Mouse (Mus musculus): ENCODE data around the gene Gm20604. TPM values are rescaled to one million over a fixed set of nuclear protein-coding genes. Genes with fewer than 3 reads are reported as not detected.
A peak's percentile ranks its signal among the peaks of the same experiment; 100 is the strongest.

Gene Gm20604
- polyA plus RNA-seq, 1 experiment from 2014 or later = 30.5 TPM

DNA sequence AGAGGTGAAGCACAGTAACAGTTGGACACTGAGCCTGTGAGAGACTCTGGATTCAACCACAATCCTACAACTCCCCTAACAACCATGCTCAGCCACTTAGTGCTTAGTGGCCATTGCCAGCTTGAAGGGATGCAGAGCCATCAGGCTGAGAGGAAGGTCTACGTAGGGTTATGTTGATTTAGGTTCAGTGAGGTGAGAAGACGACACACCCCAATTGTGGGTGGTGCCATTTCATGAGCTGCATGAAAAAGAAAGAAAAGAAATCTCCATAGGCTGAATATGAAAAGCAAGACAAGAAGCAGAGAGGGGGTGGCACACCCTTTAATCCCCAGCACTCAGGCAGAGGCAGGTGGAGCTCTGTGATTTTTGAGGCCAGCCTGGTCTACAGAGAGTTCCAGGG, 44.4 kb downstream of the Gm20604 start:
- H3K9ac ChIP-seq = no peak overlapping the region
- ATAC-seq (ENCODE audit: low FRiP score, low read depth) = no peak
- H3K4me1 ChIP-seq = no peaks in the 10 kb centered on the region
- no peak overlapping the region for H3K4me3 ChIP-seq
- no peaks in the 10 kb centered on the region for H3K9me3 ChIP-seq
- H3K4me2 ChIP-seq (replicated peaks) = no peak overlapping the region
- H3K36me3 ChIP-seq = no peaks in the 10 kb centered on the region
- no peak overlapping the region for H3K27ac ChIP-seq
- WGBS = 68% methylated on average over 2 of the region's 2 CpGs
- no peaks in the 10 kb centered on the region for H3K27me3 ChIP-seq (replicated peaks)

DNA sequence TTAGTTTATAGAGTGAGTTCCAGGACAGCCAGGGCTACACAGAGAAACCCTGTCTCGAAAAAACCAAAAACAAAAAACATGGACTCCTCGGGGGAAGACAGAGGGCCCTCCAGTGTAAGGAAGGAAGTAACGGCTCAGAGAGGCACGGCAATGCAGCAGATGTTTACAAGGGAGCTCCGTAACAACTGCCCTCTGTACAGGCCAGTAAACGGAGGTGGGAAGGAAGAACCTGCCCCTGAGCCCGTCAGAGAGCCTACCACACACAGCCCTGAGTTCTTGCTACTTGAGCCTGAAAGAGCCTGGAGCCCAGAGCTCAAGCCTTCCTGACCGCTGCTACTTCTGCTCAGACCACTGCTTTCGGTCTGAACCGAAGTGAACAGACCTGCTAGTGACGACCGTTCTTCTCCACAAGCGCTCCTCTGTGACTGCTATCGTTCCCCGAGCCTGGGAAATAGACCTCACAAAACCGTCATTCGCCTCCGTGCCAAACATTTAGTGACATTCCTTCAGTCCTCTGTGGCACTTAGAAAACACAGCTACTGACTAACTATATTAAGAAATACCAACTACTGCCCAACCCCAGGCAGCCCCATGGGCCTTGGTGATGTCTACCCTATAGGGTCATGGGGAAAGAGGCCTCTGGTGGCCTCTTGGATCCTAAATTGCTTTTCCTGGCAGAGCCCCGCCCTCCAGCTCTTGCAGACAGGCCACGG, 45.2 kb downstream of the Gm20604 start:
- Histone ChIP-seq H3K9ac (no peak overlapping the region), H3K4me1 (no peaks in the 10 kb centered on the region), H3K4me2 (replicated peaks) (no peak overlapping the region), H3K36me3 (no peaks in the 10 kb centered on the region), H3K27ac (no peak overlapping the region), H3K4me3 (no peak overlapping the region), H3K9me3 (no peaks in the 10 kb centered on the region), H3K27me3 (replicated peaks) (no peaks in the 10 kb centered on the region)
- no peak for ATAC-seq (ENCODE audit: low FRiP score, low read depth)
- 74% methylated on average over 20 of the region's 20 CpGs for WGBS

DNA sequence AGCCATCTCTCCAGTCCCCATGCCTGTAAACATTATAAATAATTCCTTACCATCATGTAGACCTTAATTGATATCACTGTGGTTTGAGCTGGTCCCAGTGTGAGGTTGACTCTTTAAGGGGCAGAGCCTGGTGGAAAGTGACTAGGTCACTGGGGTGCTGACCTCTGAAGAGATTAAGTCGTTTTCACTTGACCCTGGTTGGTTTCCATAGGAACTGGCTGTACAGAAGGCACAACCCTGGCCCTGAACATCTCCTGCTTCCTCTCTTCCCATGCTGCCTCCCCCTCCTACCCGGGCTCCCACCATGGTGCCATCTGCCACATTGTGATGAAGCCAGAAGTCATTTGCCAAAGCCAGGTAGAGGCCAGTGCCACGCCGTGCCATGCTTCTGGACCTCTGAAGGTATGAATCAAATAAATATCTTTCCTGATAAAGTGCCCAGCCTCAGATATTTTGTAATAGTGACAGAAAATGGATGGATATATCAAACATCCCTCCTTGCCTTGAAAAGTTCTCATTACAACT, 47.6 kb downstream of the Gm20604 start:
- no peaks in the 10 kb centered on the region for H3K27me3 ChIP-seq (replicated peaks)
- 64% methylated on average over 4 of the region's 4 CpGs for WGBS

DNA sequence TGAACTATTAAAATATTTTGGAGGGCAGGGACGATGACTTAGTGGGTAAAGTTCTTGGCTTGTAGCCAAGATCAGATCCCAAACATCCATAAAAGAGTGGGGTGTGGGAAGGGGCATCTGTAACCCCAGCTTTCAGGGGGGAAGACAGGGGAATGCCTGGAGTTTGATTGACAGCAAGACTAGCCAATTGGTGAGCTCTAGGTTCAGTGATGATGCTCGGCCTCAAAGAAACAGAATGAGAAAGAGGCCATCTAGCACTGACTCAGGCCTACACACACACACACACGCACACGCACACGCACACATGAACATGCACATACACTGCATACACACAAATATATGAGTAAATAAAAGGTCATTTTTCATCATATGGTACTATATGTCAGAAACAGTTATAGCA, 48.6 kb downstream of the Gm20604 start:
- Histone ChIP-seq H3K27ac (no peak overlapping the region), H3K9ac (no peak overlapping the region), H3K4me2 (replicated peaks) (no peak overlapping the region), H3K4me1 (peaks cover 4% of the 10 kb centered on the region), H3K9me3 (no peaks in the 10 kb centered on the region), H3K4me3 (no peak overlapping the region), H3K27me3 (replicated peaks) (no peaks in the 10 kb centered on the region), H3K36me3 (no peaks in the 10 kb centered on the region)
- ATAC-seq (ENCODE audit: low FRiP score, low read depth) = no peak
- 92% methylated on average over 5 of the region's 5 CpGs for whole genome bisulfite sequencing

More for the DNA sequence above, 47.6 kb downstream of the Gm20604 start:
- no peak overlapping the region for H3K4me3 ChIP-seq
- H3K4me1 ChIP-seq = no peaks in the 10 kb centered on the region
- H3K9me3 ChIP-seq = no peaks in the 10 kb centered on the region
- no peak overlapping the region for H3K27ac ChIP-seq
- no peaks in the 10 kb centered on the region for H3K36me3 ChIP-seq
- ATAC-seq (ENCODE audit: low FRiP score, low read depth) = no peak
- no peak overlapping the region for H3K4me2 ChIP-seq (replicated peaks)
- H3K9ac ChIP-seq = no peak overlapping the region

DNA sequence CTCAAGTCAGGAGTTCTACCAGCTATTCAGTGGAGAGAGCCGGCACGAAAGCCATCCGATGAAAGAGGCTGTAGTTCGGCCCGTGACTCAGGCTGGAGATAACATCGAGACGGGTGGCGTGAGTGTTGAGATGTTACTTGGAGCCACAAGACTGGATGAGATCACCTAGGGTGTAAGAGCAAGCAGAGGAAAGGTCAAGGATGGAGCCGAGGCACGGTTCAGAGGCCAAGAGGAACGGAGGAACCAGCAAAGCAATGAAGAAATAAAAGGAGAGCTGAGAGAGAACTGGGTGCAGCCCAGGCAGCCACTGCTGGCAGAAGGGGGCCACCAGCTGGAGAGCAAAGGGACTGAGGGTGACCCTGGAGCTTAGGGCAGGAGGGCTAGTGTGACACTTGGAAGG, 50.3 kb downstream of the Gm20604 start:
- no peak for ATAC-seq (ENCODE audit: low FRiP score, low read depth)
- 84% methylated on average over 11 of the region's 11 CpGs for WGBS
- no peak overlapping the region for H3K4me3 ChIP-seq
- H3K9ac ChIP-seq = no peak overlapping the region
- no peaks in the 10 kb centered on the region for H3K27me3 ChIP-seq (replicated peaks)
- H3K36me3 ChIP-seq = no peaks in the 10 kb centered on the region
- H3K4me2 ChIP-seq (replicated peaks) = no peak overlapping the region
- no peaks in the 10 kb centered on the region for H3K9me3 ChIP-seq
- no peak overlapping the region for H3K27ac ChIP-seq
- peaks cover 17% of the 10 kb centered on the region for H3K4me1 ChIP-seq

DNA sequence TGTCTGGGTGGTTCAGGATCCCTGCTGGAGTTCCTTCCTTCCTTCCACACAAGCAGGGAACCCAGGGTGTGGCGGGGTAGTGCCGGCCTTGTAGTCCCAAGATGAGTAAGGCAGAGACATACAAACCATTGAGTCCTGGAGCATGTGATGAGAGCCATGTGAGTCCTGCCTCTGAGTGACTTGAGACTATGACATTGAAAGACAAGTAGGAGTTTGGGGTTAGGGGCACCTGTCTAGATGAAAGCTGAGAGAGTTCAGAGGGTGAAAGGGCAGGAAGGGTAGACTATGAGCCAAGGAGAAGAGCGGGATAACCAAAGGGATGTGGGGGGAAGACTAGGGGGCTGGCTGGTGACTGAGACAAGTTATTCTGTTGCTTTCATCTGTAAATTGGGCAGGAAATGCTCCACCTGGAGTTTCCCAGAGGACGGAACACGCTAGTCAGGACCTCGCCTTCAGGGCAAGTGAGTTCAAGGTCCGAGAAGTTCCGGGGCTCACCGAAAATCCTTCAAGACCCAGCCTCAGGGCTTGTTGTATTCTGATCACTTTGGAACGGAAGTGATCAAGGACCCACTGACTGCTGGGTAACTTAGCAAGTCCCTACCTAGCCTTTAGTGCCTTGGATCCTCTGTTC, 51.5 kb downstream of the Gm20604 start:
- no peak for ATAC-seq (ENCODE audit: low FRiP score, low read depth)
- Histone ChIP-seq H3K4me2 (replicated peaks) (no peak overlapping the region), H3K27me3 (replicated peaks) (no peaks in the 10 kb centered on the region), H3K27ac (no peak overlapping the region), H3K4me1 (peaks cover 23% of the 10 kb centered on the region), H3K9me3 (no peaks in the 10 kb centered on the region), H3K9ac (no peak overlapping the region), H3K36me3 (no peaks in the 10 kb centered on the region), H3K4me3 (no peak overlapping the region)
- WGBS = 91% methylated on average over 10 of the region's 10 CpGs

DNA sequence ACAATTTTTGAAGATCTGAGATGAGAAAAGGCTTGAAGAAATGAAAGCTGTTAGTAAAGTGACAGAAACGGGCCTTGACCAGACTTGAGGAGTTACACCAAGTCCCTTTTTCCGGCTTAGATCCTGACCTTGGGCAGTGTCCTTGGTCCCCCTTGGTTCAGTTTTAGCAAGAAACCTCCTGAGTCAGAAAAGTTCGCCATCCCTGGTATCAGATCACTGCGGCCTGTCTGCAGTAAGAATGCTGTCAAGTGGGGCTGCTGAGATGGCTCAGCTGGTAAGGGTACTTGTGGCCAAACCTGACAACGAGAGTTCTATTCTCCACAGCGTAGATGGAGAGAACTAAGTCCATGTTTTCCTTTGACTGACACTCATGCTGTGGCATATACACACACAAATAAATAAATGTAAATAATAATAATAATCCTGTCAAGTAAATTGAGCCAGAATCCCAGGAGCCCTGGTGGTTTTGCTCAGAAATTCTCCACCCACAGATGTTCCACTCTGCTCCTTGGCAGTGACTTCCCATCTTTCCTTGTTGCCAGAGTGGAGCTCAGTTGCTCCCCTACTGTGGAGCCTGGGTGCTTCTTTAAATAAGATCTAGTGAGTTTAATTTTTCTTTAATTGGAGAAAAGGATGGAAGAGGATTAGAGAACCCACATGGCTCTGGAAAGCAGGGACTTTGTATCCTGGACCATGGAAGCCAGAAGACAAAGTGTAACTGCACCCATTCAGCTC, 52.4 kb downstream of the Gm20604 start:
- ATAC-seq (ENCODE audit: low FRiP score, low read depth) = no peak
- Histone ChIP-seq H3K4me1 (peaks cover 23% of the 10 kb centered on the region), H3K9me3 (no peaks in the 10 kb centered on the region), H3K4me2 (replicated peaks) (peak overlapping the region; percentile 93), H3K4me3 (no peak overlapping the region), H3K27ac (no peak overlapping the region), H3K9ac (no peak overlapping the region), H3K36me3 (no peaks in the 10 kb centered on the region), H3K27me3 (replicated peaks) (no peaks in the 10 kb centered on the region)
- WGBS = 75% methylated on average over 6 of the region's 6 CpGs

DNA sequence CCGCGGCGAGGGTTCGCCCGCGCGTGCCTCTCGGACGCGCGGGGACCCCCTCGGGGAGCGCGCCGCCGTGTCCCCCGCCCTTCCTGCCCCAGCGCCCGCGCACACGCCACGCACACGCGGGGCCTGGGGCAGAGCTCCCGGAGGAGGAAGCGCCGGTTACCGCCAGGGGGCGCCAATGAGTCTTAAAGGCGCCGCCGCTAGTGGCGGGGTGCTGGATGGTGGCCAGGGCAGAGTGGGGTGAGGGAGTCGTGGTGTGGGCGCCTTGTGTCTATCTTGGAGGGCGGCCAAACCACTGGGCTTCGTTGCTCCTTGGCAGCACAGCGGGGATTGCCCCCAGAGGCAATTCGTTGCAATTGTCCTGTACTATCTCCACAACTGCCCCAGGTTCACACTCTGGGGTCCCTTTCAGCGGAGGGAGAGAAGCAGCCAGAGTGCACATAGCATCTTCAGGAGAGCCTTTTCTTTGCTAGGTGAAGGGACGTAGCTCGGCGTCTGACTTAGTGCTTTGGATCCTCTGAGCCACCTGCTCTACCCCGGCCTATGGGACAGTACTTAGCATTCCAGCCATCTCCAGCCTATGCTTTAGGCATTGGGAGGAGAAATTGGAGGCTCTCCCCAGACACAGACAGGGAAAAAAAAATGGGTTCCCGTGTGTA, 53.1 kb downstream of the Gm20604 start:
- WGBS = 1% methylated on average over 45 of the region's 45 CpGs
- peak overlapping the region; percentile 93 for H3K4me2 ChIP-seq (replicated peaks)
- H3K4me3 ChIP-seq = peak overlapping the region; percentile 73
- no peaks in the 10 kb centered on the region for H3K27me3 ChIP-seq (replicated peaks)
- H3K27ac ChIP-seq = peak overlapping the region; percentile 66; the same call in 1 of the 2 replicates
- peaks cover 28% of the 10 kb centered on the region for H3K4me1 ChIP-seq
- ATAC-seq (ENCODE audit: low FRiP score, low read depth) = peak; percentile 85
- peak overlapping the region; percentile 81 for H3K9ac ChIP-seq
- H3K9me3 ChIP-seq = no peaks in the 10 kb centered on the region
- no peaks in the 10 kb centered on the region for H3K36me3 ChIP-seq

DNA sequence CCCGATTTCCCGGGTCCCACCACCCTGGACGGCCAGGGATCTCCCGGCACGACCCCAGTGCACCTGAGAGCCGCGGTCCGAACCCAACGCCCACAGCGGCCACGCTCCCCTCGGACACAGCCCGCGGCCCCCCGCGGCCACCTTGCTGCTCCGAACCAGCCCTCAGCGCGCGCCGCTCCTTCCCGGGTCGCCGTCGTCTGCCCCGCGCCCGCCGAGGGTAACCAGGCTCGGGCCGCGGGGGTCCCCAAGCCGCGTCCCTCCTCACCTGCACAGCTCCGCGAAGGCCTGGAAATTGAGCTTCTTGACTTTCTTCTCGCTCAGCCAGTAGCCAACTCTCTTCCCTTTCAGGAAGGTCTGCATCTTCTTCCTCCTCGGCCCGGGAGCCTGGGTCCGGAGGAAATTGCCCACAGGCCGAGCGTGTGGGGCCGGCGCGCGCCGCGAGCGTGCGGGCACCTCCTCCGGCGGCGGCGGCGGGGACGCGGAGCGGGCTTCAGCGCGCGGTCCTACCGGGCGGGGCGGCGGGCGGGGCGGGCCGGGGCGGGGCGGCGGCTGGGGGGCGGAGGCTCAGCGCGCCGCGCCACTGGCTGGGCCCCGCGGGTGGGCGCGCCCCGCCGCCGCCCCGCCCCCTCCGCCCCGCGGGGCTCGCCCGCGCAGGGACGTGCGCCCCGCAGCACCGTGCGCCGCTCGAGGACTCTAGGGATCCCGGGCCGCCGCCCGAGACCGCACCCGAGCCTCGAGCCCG, 53.8 kb downstream of the Gm20604 start, which contains the start of gene Itpk1:
Gene Itpk1, minus strand, starts transcription at position 474 of the 742 bp plus-strand sequence.
- Histone ChIP-seq H3K27me3 (replicated peaks) (no peaks in the 10 kb centered on the region), H3K4me1 (peaks cover 29% of the 10 kb centered on the region), H3K9ac (peak within 1 kb of the TSS; percentile 81), H3K4me3 (peak within 1 kb of the TSS; percentile 73), H3K36me3 (no peaks in the 10 kb centered on the region), H3K9me3 (no peaks in the 10 kb centered on the region), H3K27ac (peak within 1 kb of the TSS; percentile 66; the same call in 1 of the 2 replicates), H3K4me2 (replicated peaks) (peak within 1 kb of the TSS; percentile 93)
- WGBS = under 1% methylated on average over 51 of the region's 105 CpGs
- ATAC-seq (ENCODE audit: low FRiP score, low read depth) = peak; percentile 81

DNA sequence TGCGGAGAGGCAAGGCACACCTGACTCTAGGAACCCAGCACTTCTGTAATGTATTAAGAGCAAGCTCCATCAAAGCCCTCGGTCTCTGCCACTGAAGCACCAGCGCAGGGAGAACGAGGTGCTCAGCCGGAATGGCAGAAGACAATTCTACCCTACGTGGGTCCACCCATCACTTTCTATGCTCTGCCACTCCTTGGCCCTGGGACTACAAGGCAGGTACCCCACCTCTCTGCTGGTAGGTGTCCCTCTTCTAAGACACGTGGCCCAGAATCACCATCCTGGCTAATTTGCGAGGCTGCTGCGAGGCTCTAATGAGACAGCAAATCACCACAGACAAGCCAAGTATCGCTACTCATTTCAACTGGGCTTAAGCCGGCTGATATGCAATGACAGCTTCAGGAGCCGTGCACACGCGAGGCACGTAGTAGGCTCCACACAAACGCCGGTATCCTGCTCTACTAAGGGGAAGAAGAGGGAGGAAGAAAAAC, 54.5 kb downstream of the Gm20604 start:
- H3K4me1 ChIP-seq = peaks cover 36% of the 10 kb centered on the region
- H3K4me3 ChIP-seq = peak overlapping the region; percentile 73
- H3K36me3 ChIP-seq = no peaks in the 10 kb centered on the region
- H3K4me2 ChIP-seq (replicated peaks) = peak overlapping the region; percentile 93
- H3K27me3 ChIP-seq (replicated peaks) = no peaks in the 10 kb centered on the region
- peak; percentile 0; the same call in 1 of the 2 replicates for ATAC-seq (ENCODE audit: low FRiP score, low read depth)
- no peak overlapping the region; the same call in 1 of the 2 replicates for H3K27ac ChIP-seq
- H3K9me3 ChIP-seq = no peaks in the 10 kb centered on the region
- peak overlapping the region; percentile 73 for H3K9ac ChIP-seq
- 4% methylated on average over 17 of the region's 17 CpGs for WGBS

DNA sequence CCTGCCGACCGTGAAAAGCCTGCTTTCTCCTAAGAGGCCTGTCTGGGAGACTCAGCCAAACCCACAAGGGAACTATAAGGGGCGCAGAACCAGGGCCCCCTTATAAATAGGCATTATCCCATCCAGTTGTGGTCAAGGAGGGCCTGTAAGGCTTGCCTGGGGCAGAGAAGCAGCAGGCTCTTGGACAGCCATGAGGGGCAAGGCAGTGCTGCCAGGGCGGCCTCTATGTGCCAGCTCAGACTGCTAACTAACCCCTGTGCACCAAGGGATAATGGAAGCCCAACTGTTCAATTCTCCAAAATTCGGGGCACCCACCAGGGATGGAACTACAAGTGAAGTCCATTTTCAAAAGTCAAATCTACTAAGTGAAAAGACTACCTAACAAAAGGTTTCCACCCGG, 55.0 kb downstream of the Gm20604 start:
- WGBS = 37% methylated on average over 6 of the region's 6 CpGs
- H3K36me3 ChIP-seq = no peaks in the 10 kb centered on the region
- peaks cover 41% of the 10 kb centered on the region for H3K4me1 ChIP-seq
- ATAC-seq (ENCODE audit: low FRiP score, low read depth) = no peak
- peak overlapping the region; percentile 73 for H3K4me3 ChIP-seq
- H3K27me3 ChIP-seq (replicated peaks) = no peaks in the 10 kb centered on the region
- peak overlapping the region; percentile 73; the same call in 1 of the 2 replicates for H3K9ac ChIP-seq
- no peak overlapping the region for H3K27ac ChIP-seq
- H3K4me2 ChIP-seq (replicated peaks) = peak overlapping the region; percentile 93
- H3K9me3 ChIP-seq = no peaks in the 10 kb centered on the region
